Mouse (Mus musculus) layer of hippocampus, postnatal 25 days (tissue): Measurements from ENCODE around the gene Hipk2. TPM values are rescaled to one million over a fixed set of nuclear protein-coding genes. Genes with fewer than 3 reads are reported as not detected.
A peak's percentile ranks its signal among the peaks of the same experiment; 100 is the strongest.

Experiments used
- DNase-seq, 2 experiments: peaks; one replicate each; pipeline ENCODE4 v3.0.0; 2022; ENCODE audit warnings: mixed read lengths in 2 of 2, low spot score in 1 of 2; ENCODE audit errors: extremely low spot score in 1 of 2
- total RNA-seq, 2 experiments: library from RNA; stranded (reverse); gene quantifications; 2 replicates each; pipeline ENCODE4 v1.2.3; 2021

Hipk2 gene
- total RNA-seq, 2 experiments from 2014 or later: 50.2 to 66.2 TPM

- no peak for DNase-seq
These were observed 115.9 kb downstream of the Hipk2 start for GRCm38 (mm10) chr6:38759922-38760620.

- no peak for DNase-seq
These were observed 116.8 kb downstream of the Hipk2 start for GRCm38 (mm10) chr6:38759186-38759585.

GRCm38 (mm10) chr6:38757597-38757996 lies 118.4 kb downstream of the Hipk2 start:
- no peak for DNase-seq

GRCm38 (mm10) chr6:38756968-38757367 lies 119.0 kb downstream of the Hipk2 start:
- DNase-seq: no peak

GRCm38 (mm10) chr6:38755961-38756360 lies 120.0 kb downstream of the Hipk2 start:
- no peak for DNase-seq

- no peak for DNase-seq
These were observed 120.8 kb downstream of the Hipk2 start for GRCm38 (mm10) chr6:38755188-38755587.

GRCm38 (mm10) chr6:38753729-38754128 lies 122.2 kb downstream of the Hipk2 start:
- DNase-seq: no peak

- DNase-seq: no peak
These were observed 122.9 kb downstream of the Hipk2 start for GRCm38 (mm10) chr6:38753025-38753424.

GRCm38 (mm10) chr6:38752495-38752894 lies 123.5 kb downstream of the Hipk2 start:
- no peak for DNase-seq

- DNase-seq: no peak
These were observed 127.9 kb downstream of the Hipk2 start for GRCm38 (mm10) chr6:38748037-38748436.

- no peak for DNase-seq
These were observed 132.6 kb downstream of the Hipk2 start for GRCm38 (mm10) chr6:38743351-38743750.

GRCm38 (mm10) chr6:38742441-38742840 lies 133.5 kb downstream of the Hipk2 start:
- no peak for DNase-seq

- DNase-seq: no peak
These were observed 134.9 kb downstream of the Hipk2 start for GRCm38 (mm10) chr6:38741024-38741423.

GRCm38 (mm10) chr6:38739266-38739665 lies 136.7 kb downstream of the Hipk2 start:
- DNase-seq: no peak

GRCm38 (mm10) chr6:38737763-38738162 lies 138.2 kb downstream of the Hipk2 start:
- DNase-seq: no peak

GRCm38 (mm10) chr6:38736240-38736639 lies 139.7 kb downstream of the Hipk2 start:
- DNase-seq: peak; percentile 67 to 92

GRCm38 (mm10) chr6:38732681-38733080 lies 143.3 kb downstream of the Hipk2 start:
- no peak for DNase-seq

GRCm38 (mm10) chr6:38730169-38731146 lies 145.5 kb downstream of the Hipk2 start:
- DNase-seq: no peak

- DNase-seq: no peak
These were observed 150.4 kb downstream of the Hipk2 start for GRCm38 (mm10) chr6:38725515-38725914.

GRCm38 (mm10) chr6:38721361-38721760 lies 154.6 kb downstream of the Hipk2 start:
- DNase-seq: no peak

- DNase-seq: no peak
These were observed 156.7 kb downstream of the Hipk2 start for GRCm38 (mm10) chr6:38719229-38719628.
